Mouse (Mus musculus): ENCODE results near the gene Ccdc71l.

Gene Ccdc71l

DNA sequence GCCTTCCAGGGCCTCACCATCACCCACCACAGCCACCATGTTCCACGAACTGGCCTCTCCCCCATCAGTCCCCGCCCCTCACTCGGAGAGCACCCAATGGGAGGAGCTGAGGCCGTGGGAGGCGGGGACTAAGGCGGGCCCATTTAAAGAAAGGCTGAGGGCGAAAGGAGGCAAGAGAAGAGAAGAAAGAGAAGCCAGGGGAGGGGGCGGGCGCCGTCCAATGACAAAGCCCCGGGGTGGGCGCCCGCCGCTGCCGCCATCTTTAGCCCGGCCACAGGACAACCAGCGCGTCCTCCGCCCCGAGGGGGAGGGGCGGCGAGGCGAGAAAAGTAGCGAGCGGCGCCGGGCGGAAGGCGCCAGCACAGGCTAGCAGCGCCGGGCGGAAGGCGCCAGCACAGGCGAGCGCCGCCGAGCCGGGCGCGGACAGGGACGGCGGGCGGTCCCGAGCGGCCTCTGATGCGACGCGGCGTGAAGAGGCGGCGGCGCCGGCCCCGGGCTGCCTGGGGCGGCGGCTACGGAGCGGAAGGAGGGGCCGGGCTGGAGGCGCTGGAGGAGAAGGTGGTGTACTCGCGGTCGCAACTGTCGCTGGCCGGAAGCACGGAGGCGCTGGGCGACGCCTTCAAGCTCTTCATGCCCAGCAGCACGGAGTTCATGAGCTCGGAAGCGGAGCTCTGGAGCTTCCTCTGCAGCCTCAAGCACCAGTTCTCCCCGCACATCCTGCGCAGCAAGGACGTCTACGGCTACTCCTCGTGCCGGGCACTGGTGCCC lies at the start of gene Ccdc71l:
Ccdc71l (plus strand) TSS at position 177 of the 768 bp plus-strand sequence.
- peaks cover 7% of the 10 kb centered on the region; the same call in 1 of the 2 replicates for H3K4me1 ChIP-seq (replicated peaks; ENCODE audit: low read depth, low read length)
- no peaks in the 10 kb centered on the region for H3K36me3 ChIP-seq (ENCODE audit: insufficient read depth, low read length)
- peak within 1 kb of the TSS; percentile 86 for H3K4me3 ChIP-seq (replicated peaks; ENCODE audit: low read length)
- H3K27me3 ChIP-seq (ENCODE audit: insufficient read depth, low read length): peaks cover 4% of the 10 kb centered on the region; the same call in 1 of the 2 replicates
- no peak for TF ChIP-seq CTCF (conservative IDR thresholded peaks at IDR 0.05; ENCODE audit: low read length)
- no peaks in the 10 kb centered on the region for H3K9me3 ChIP-seq (ENCODE audit: low read length)

GRCm38 (mm10) chr12:32339078-32339477 lies 39.4 kb upstream of the Ccdc71l start:
- Histone ChIP-seq H3K4me3 (replicated peaks; ENCODE audit: low read length) (no peak overlapping the region), H3K36me3 (ENCODE audit: insufficient read depth, low read length) (no peaks in the 10 kb centered on the region), H3K27me3 (ENCODE audit: insufficient read depth, low read length) (no peaks in the 10 kb centered on the region), H3K9me3 (ENCODE audit: low read length) (no peaks in the 10 kb centered on the region), H3K4me1 (replicated peaks; ENCODE audit: low read depth, low read length) (no peaks in the 10 kb centered on the region)
- no peak for TF ChIP-seq CTCF (conservative IDR thresholded peaks at IDR 0.05; ENCODE audit: low read length)
- TF ChIP-seq POU5F1 (IDR thresholded peaks at IDR 0.05; ENCODE audit: borderline replicate concordance, low read length): no peak
- no peak for TF ChIP-seq NANOG (IDR thresholded peaks at IDR 0.05; ENCODE audit: borderline replicate concordance, low read length)

- TF ChIP-seq NANOG (IDR thresholded peaks at IDR 0.05; ENCODE audit: borderline replicate concordance, low read length) (no peak), POU5F1 (IDR thresholded peaks at IDR 0.05; ENCODE audit: borderline replicate concordance, low read length) (no peak), CTCF (conservative IDR thresholded peaks at IDR 0.05; ENCODE audit: low read length) (no peak)
- Histone ChIP-seq H3K4me3 (replicated peaks; ENCODE audit: low read length) (no peak overlapping the region), H3K36me3 (ENCODE audit: insufficient read depth, low read length) (no peaks in the 10 kb centered on the region), H3K27me3 (ENCODE audit: insufficient read depth, low read length) (no peaks in the 10 kb centered on the region), H3K9me3 (ENCODE audit: low read length) (no peaks in the 10 kb centered on the region), H3K4me1 (replicated peaks; ENCODE audit: low read depth, low read length) (no peaks in the 10 kb centered on the region)
Observed at GRCm38 (mm10) chr12:32343487-32343886, 35.0 kb upstream of the Ccdc71l start.

DNA sequence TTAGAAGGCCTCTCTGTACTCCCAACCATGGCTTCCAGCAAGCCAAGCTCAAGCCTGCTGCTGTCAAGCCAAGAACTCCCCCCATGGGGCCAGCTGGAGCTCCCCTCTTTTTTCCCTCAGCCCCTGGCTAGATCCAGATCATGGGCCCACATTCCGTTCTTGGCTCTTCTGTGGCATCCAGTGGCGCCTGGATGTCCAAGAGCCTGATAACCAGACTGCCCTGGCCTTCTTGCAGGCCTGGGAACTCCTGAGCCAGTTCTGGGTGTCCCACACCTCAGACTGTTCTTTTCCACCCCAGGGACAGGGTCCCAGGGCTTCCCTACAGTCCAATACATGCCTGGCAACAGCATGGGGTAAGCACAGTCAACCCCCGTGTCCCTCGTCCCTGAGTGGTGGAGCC lies 32.4 kb upstream of the Ccdc71l start:
- Histone ChIP-seq H3K27me3 (ENCODE audit: insufficient read depth, low read length) (no peaks in the 10 kb centered on the region), H3K9me3 (ENCODE audit: low read length) (no peaks in the 10 kb centered on the region), H3K36me3 (ENCODE audit: insufficient read depth, low read length) (no peaks in the 10 kb centered on the region), H3K4me1 (replicated peaks; ENCODE audit: low read depth, low read length) (no peaks in the 10 kb centered on the region), H3K4me3 (replicated peaks; ENCODE audit: low read length) (no peak overlapping the region)
- no peak for TF ChIP-seq NANOG (IDR thresholded peaks at IDR 0.05; ENCODE audit: borderline replicate concordance, low read length)
- no peak for TF ChIP-seq CTCF (conservative IDR thresholded peaks at IDR 0.05; ENCODE audit: low read length)
- no peak for TF ChIP-seq POU5F1 (IDR thresholded peaks at IDR 0.05; ENCODE audit: borderline replicate concordance, low read length)

DNA sequence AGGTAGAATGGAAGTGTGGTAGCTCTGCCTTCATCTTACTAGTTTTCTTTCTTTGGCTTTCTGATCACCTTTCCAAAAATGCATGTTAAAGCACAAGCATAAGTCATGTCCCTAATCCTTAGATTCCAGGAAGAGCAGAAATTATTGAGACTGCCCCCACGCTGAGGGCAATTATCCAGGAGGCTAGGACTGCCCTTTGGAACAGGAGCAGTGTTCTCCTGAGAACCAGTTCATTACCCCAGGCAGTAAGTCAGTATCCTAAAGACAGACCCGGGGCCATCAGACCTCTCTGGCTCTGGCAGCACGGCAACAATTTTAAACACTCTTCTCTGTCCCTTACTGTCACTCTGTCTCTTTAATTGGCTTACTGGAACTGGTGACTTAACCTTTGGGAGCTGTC lies 30.0 kb upstream of the Ccdc71l start:
- H3K36me3 ChIP-seq (ENCODE audit: insufficient read depth, low read length): no peaks in the 10 kb centered on the region
- no peaks in the 10 kb centered on the region for H3K9me3 ChIP-seq (ENCODE audit: low read length)
- no peaks in the 10 kb centered on the region for H3K4me1 ChIP-seq (replicated peaks; ENCODE audit: low read depth, low read length)

DNA sequence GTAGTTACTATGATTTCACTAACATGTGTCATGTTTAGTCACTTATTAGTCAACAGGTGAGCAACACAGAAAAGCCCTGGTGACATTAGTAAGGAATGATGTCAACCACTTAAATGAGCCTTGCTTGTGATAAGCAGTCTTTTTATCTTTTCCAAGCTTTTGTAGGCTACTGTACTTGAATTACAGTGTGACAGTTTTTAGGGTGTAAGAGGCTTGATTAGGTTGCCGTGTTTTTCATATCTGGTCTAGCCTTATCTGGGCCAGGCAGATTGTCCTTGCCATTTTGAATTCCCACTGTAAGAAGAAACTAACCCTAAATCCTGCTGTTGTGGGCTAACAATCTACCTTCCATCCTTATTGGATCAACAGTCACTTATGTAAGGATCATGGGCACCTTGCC lies 26.6 kb upstream of the Ccdc71l start:
- TF ChIP-seq POU5F1 (IDR thresholded peaks at IDR 0.05; ENCODE audit: borderline replicate concordance, low read length): no peak
- no peak for TF ChIP-seq NANOG (IDR thresholded peaks at IDR 0.05; ENCODE audit: borderline replicate concordance, low read length)
- TF ChIP-seq CTCF (conservative IDR thresholded peaks at IDR 0.05; ENCODE audit: low read length): no peak
- H3K4me3 ChIP-seq (replicated peaks; ENCODE audit: low read length): no peak overlapping the region
- H3K27me3 ChIP-seq (ENCODE audit: insufficient read depth, low read length): no peaks in the 10 kb centered on the region
- no peaks in the 10 kb centered on the region for H3K36me3 ChIP-seq (ENCODE audit: insufficient read depth, low read length)
- H3K4me1 ChIP-seq (replicated peaks; ENCODE audit: low read depth, low read length): no peaks in the 10 kb centered on the region
- peaks cover 3% of the 10 kb centered on the region; the same call in 1 of the 2 replicates for H3K9me3 ChIP-seq (ENCODE audit: low read length)

More for the DNA sequence above, 30.0 kb upstream of the Ccdc71l start:
- no peak for TF ChIP-seq CTCF (conservative IDR thresholded peaks at IDR 0.05; ENCODE audit: low read length)
- no peak for TF ChIP-seq NANOG (IDR thresholded peaks at IDR 0.05; ENCODE audit: borderline replicate concordance, low read length)
- no peak for TF ChIP-seq POU5F1 (IDR thresholded peaks at IDR 0.05; ENCODE audit: borderline replicate concordance, low read length)
- Histone ChIP-seq H3K27me3 (ENCODE audit: insufficient read depth, low read length) (no peaks in the 10 kb centered on the region), H3K4me3 (replicated peaks; ENCODE audit: low read length) (no peak overlapping the region)

DNA sequence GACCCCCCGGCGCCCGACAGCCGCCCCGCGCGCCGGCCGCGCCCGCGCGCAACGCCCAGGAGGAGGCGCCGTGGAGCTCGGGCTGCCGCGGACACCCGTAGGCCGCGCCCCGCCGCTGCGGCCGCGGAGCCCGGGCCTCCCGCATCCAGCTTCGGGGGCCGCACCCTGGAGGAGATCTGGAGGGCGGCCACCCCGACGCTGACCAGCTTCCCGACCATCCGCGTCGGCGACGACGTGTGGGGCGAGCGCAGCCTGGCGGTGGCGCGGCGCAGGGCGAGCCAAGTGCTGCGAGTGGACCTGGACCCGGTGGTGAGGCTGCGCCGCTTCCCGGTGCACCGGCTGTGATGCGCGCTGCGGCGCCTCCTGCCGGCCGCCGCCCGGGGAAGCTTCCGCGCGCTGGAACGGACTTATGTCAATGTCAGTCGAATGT lies 807 bp downstream of the Ccdc71l start:
- Histone ChIP-seq H3K9me3 (ENCODE audit: low read length) (no peaks in the 10 kb centered on the region), H3K27me3 (ENCODE audit: insufficient read depth, low read length) (peaks cover 4% of the 10 kb centered on the region; the same call in 1 of the 2 replicates), H3K4me1 (replicated peaks; ENCODE audit: low read depth, low read length) (peaks cover 7% of the 10 kb centered on the region; the same call in 1 of the 2 replicates), H3K4me3 (replicated peaks; ENCODE audit: low read length) (peak overlapping the region; percentile 86), H3K36me3 (ENCODE audit: insufficient read depth, low read length) (no peaks in the 10 kb centered on the region)
- no peak for TF ChIP-seq CTCF (conservative IDR thresholded peaks at IDR 0.05; ENCODE audit: low read length)
- TF ChIP-seq POU5F1 (IDR thresholded peaks at IDR 0.05; ENCODE audit: borderline replicate concordance, low read length): no peak
- no peak for TF ChIP-seq NANOG (IDR thresholded peaks at IDR 0.05; ENCODE audit: borderline replicate concordance, low read length)

DNA sequence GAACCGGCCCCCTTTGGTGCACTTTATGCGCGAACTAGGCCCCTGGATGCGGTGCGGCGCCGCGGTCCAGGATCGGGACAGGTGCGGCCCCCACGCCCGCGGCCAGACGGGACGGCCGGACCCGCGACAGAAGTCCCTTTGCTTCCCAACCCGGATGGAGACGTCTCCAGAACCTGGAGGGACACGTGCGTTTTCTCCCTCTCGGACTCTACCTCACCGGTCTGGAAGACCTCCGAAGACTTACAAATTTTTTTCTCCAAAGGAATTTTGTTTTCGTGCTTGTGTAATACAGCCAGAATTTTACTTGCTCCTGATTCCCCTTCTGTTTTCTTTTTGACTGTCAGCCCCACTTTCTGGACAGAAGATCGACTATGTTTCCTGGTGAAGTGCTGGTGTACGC lies 1.2 kb downstream of the Ccdc71l start:
- Histone ChIP-seq H3K4me1 (replicated peaks; ENCODE audit: low read depth, low read length) (peaks cover 7% of the 10 kb centered on the region; the same call in 1 of the 2 replicates), H3K4me3 (replicated peaks; ENCODE audit: low read length) (peak overlapping the region; percentile 86), H3K27me3 (ENCODE audit: insufficient read depth, low read length) (peaks cover 4% of the 10 kb centered on the region; the same call in 1 of the 2 replicates), H3K9me3 (ENCODE audit: low read length) (no peaks in the 10 kb centered on the region), H3K36me3 (ENCODE audit: insufficient read depth, low read length) (no peaks in the 10 kb centered on the region)
- no peak for TF ChIP-seq POU5F1 (IDR thresholded peaks at IDR 0.05; ENCODE audit: borderline replicate concordance, low read length)
- TF ChIP-seq NANOG (IDR thresholded peaks at IDR 0.05; ENCODE audit: borderline replicate concordance, low read length): no peak
- no peak for TF ChIP-seq CTCF (conservative IDR thresholded peaks at IDR 0.05; ENCODE audit: low read length)
